Mouse (Mus musculus) cortical plate, adult 2 months (tissue): ENCODE data around the gene Ctso.

Experiments
- CTCF ChIP-seq: fragments of 200-500 bp; IDR thresholded peaks from 2 replicates; pipeline ENCODE4 v1.5.1; 2011; ENCODE audit warnings: mild to moderate bottlenecking, control low read depth, low read length; ENCODE audit not compliant: insufficient read depth; ENCODE audit errors: extremely low read depth
- POLR2A ChIP-seq: fragments of 200-500 bp; IDR thresholded peaks from 2 replicates; pipeline ENCODE4 v1.6.1; 2011; ENCODE audit warnings: mild to moderate bottlenecking, low read length, control low read depth; ENCODE audit not compliant: insufficient read depth; ENCODE audit errors: extremely low read depth

GRCm38 (mm10) chr3:81964596-81964995 is 32.2 kb downstream of the Ctso start:
- no peak for TF ChIP-seq CTCF
- TF ChIP-seq POLR2A = no peak
